Mouse (Mus musculus) thymus, postnatal 10 days (tissue): ENCODE measurements around the gene Actc1.

Experiments
- DNase-seq, 2 experiments: peaks; one replicate each; pipeline ENCODE4 v3.0.0; 2021; ENCODE audit warnings: low spot score in 2 of 2

The Actc1 gene

GRCm38 (mm10) chr2:114052696-114053598 lies at the start of gene Actc1:
Gene Actc1, minus strand, starts transcription at chr2:114053548.
- no peak for DNase-seq

DNA sequence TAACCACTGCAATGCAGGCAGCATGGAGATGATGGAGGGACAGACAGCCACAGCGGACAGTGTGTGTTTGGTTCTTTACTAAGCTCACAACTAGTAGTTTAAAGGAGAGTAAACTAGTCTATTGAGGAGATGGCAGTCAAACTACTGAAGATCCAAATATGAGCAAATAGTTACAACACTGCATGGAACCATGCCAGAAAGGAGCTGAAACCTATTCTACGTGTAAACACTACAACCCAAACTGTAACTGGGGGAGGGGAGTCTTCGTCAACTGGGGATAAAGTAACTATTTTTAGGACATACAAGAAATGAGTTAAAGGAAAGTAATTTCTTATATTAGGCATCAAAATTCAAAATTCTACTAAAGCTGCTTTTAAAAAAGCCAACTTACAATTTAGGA lies 49.1 kb upstream of the Actc1 start:
- DNase-seq: no peak

DNA sequence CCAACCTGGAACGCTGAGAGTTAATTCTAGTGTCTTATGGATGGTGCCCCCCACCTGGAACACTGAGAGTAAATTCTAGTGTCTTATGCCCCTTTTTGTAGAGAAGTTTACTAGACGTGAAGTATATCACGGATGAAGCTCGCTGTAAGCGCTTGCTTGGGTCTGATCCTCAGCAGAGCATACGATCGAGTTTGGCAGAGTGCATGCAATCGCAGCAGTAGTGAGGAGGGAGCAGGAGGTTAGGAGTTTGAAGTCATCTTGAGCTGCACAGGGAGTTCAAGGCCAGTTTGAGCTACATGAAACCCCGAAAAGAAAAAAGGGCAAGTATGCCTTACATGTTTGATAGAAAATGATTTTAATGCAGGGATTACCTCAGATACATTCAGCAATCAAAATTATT lies 47.5 kb upstream of the Actc1 start:
- no peak for DNase-seq

GRCm38 (mm10) chr2:114099816-114100215 lies 46.5 kb upstream of the Actc1 start:
- no peak for DNase-seq

GRCm38 (mm10) chr2:114099109-114099508 lies 45.8 kb upstream of the Actc1 start:
- DNase-seq: no peak

- no peak for DNase-seq
Measured at GRCm38 (mm10) chr2:114097627-114098026, 44.3 kb upstream of the Actc1 start.

DNA sequence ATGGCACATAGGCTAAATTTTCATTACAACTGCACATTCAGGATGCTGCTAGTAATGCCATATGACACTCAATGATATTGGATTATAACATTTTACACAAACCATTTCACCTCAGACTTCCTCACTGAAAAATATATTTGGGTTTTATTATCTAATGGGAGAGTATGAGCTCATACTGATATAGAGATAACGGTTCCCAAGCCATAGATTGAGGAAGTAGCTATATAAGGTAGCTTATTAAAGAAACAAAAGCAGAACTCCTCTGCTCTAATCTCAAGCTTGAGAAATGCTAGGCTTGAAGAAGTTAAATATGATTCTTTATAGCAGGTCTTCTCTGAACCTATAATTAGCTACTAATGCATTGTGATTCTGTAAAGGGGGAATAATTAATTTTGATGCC lies 43.2 kb upstream of the Actc1 start:
- no peak for DNase-seq

DNA sequence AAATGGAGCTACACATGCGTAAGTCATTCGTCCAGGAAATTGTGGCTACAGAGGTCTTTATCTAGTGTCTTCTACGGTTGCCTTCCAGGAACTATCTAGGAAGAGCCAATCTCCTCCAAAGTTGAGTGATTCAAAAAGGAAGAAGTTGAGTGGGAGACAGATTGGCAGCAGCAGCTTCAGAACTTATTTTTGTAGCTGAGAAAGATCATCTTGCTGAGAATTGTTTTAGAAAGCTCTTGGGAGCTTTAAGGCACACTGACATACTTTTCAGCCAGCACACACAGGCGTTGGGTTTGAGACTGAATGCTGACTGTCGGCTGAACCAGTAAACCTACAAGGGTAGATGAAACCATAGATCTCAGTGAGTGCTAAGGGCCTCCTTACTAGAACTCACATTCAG lies 42.0 kb upstream of the Actc1 start:
- DNase-seq: no peak

GRCm38 (mm10) chr2:114094696-114095095 lies 41.3 kb upstream of the Actc1 start:
- no peak for DNase-seq

DNA sequence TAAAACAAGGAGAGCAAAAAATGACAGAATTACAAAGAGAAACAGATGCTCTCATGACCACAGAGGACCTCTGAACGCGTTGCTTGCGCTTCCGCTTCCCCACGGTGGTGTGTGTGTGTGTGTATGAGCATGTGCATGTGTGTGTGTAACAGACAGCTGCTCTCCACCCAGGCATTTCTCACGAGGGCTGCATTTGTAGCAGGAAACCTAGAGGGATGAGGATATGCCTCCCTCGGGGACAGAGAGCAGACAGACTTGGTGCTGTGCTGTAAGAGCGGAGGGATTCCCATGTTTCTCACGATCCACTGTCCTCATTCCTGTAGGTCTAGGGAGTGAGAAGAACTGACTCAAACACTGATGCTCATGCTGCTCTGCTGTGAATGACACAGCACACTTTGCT lies 40.2 kb upstream of the Actc1 start:
- no peak for DNase-seq

GRCm38 (mm10) chr2:114089862-114090261 lies 36.5 kb upstream of the Actc1 start:
- no peak for DNase-seq

DNA sequence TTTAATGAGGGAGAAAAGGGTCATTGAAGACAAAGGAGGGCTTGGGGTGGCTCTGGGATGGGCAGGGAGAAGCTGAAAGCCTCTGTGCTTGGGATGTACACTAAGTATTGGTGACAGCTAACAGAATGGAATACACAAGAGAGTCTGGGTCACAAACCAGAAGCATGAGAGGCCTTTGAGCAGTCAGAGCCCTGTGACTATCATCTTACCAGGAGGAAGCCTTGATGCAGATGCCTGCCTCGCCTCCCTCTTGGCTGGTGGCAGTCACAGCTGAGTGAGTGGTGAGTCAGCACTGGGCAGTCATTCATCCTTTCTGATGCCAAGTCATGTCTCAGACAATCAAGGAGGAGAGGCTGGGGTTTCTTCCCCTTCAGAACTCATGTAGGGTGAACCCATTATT lies 33.9 kb upstream of the Actc1 start:
- DNase-seq: no peak

GRCm38 (mm10) chr2:114071876-114072275 lies 18.5 kb upstream of the Actc1 start:
- DNase-seq: no peak

- DNase-seq: no peak
Measured at GRCm38 (mm10) chr2:114066226-114066625, 12.9 kb upstream of the Actc1 start.

DNA sequence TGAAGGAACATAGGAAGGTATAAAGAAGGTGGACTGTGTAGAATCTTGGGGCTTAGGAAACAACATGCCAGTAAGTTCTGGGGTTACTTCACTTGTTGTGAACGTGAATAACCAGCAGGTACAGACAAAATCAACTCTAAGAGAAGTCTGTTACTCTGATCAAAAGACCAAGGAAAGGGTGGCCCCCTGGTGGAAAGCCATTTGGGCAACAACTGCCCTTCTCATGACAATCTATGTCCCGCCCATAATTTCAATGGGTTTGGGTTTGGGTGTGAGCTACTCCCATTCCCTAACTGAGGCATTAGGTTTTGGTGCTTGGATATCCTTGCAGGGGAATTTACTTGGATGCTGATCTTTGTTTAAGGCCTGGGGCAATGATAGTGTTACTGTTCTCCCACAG lies 10.7 kb upstream of the Actc1 start:
- DNase-seq: no peak

GRCm38 (mm10) chr2:114060071-114060591 lies 6.8 kb upstream of the Actc1 start:
- DNase-seq: no peak

DNA sequence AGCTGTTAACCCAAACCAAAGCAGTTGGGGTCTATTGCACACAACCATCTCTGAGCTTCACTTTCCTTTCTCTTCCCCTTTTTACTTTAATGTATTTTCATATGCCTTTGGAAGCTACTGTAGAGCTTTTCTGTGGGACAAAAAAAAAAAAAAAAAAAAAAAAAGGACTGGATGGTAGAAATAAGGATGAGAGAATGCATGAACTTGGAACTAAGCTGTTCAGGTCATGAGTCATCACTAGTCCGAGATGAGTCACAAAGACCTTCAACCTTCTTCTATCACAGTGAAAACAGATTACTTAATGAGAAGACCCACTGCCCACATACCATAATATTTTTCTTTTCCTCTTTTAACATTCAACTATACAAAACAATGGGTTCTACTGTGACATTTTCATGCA lies 6.3 kb upstream of the Actc1 start:
- no peak for DNase-seq

DNA sequence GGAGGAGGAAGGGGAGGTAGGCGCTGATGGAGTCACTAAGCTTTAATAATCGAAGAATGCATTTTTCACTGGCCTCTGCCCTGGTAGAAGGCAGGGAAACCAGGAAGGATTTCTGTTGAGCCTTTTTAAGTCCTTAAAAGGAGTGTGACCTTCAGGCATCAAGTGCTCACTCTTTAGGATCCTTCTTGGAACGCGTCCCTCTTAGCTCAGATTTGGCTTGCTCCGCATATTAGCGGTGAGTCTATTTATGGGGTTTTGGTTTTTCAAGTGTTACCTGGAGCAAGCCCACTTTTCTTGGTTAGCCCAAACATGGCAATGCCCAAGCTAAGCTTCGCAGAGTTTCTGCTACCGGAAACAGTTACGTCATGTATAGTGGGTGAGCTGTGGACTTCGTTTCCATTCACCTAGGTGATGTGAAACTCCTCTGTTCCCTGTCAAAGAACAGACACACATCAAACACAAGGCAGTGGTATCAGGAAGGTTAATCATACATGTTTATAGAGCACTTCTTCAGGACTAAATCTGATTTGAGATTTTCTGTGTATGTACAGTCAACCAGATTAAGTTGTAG lies 5.0 kb upstream of the Actc1 start:
- no peak for DNase-seq

DNA sequence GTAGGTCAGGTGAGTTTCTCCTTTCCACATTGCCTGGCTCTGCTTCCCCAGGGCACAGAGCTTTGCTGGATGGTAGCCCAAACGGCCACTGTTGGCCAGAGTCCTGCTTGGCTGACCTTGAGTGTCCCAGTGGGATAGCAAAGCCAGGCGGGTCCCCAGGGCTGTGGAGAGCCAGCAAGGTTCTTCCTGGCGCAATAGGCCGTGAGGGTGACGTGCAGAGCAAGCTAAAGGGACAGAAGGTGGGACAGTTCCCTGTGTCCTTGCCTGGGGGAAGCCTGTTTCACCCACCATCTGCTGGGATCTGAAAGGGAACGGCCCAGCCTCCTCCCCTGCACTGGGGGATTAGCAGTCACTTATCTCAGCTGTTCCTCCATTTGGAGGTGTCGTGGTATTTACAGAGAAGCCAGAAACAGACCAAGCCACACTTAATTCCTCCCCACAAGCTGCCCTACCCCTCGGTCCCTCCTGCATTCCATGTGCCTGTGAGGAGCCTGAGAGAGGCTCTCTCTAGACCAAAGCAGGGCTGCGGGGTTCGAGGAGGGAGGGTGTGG lies 4.0 kb upstream of the Actc1 start:
- no peak for DNase-seq

- DNase-seq: no peak
Measured at GRCm38 (mm10) chr2:114054129-114054528, 781 bp upstream of the Actc1 start.

GRCm38 (mm10) chr2:114051871-114052241 lies 1.5 kb downstream of the Actc1 start:
- DNase-seq: no peak

DNA sequence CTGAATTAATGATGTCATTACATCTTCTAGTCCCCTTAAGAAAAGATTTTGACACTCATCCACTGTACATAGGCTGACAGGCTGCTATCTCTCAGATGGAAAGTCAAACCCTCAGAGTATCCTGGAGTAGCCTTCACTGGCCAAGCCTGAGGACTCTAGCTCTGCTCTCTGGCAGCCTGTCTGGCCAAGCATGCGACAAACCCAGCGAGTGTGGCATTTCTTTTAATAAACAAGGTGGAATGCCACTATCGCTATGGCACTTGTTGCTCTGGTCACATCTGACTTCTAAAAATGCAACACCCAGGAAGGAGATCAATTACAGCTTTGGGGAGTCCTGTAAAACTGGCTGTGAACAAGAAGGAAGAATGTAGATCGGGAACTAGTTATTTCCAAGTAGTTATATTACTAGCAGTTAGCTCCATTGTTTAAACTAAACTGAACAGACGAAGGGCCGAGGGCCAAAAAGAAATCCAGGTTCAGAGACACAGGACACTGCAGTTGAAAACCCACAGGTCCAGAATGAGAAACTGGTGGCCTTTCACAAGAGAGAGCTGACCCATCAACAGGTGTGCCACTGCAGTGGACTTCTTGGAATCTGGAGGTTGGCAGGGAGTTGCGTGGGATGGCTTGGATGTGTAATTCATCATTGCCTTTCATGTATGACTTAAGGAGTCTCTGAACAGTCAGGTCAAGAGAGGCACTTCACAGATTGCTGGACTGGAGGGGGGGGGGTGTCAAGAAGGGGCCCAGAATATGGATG lies 2.1 kb downstream of the Actc1 start:
- DNase-seq: no peak
